Mouse (Mus musculus) kidney, postnatal 4 days (tissue): ENCODE measurements around the gene Stk33.
A peak's percentile ranks its signal among the peaks of the same experiment; 100 is the strongest.

Experiments
- DNase-seq, 2 experiments: peaks; one replicate each; pipeline ENCODE4 v3.0.0; 2021; ENCODE audit warnings: mixed read lengths in 2 of 2

Gene Stk33

GRCm38 (mm10) chr7:109238724-109239123 lies 200.2 kb downstream of the Stk33 start:
- DNase-seq, result no peak

- DNase-seq, result no peak
These were observed 203.8 kb downstream of the Stk33 start for GRCm38 (mm10) chr7:109234882-109235640.

GRCm38 (mm10) chr7:109234476-109234875 lies 204.4 kb downstream of the Stk33 start:
- no peak for DNase-seq

- DNase-seq, result no peak
These were observed 207.0 kb downstream of the Stk33 start for GRCm38 (mm10) chr7:109231881-109232321.

- no peak for DNase-seq
These were observed 207.6 kb downstream of the Stk33 start for GRCm38 (mm10) chr7:109231307-109231706.

GRCm38 (mm10) chr7:109230806-109231205 lies 208.1 kb downstream of the Stk33 start:
- DNase-seq, result peak; percentile 74 to 76
